Mouse (Mus musculus): ENCODE measurements at regions not wholly inside any gene's neighbourhood (a gene's known extent, or its start where the extent isn't known, plus 50 kb on each side); places are given as distances from the start of the nearest gene placed in this dataset.

DNA sequence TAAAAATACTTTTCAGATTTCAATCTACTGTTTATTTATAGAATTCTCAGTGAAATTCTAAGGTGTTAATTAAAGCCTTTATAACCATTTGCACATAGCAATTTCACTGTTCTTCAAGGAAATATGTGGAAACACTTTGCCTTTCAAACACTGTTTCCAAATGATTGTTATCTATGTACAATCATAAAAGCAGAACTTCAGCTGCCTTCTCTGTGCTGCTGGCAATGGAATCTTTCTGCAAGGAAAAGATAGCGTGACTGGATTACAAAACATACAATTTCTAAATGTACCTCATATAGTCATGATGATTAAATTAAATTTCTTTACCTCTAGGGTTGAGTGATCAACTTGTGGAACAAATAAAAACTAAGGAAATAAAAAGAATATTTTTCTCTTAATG, 326.2 kb downstream of the Kctd12 start:
- TF ChIP-seq POLR2A (IDR thresholded peaks at IDR 0.05; ENCODE audit: insufficient read length, low read depth) (no peak), E2F4 (IDR thresholded peaks at IDR 0.05; ENCODE audit: insufficient read depth) (no peak), REST (IDR thresholded peaks at IDR 0.05; ENCODE audit: insufficient read depth, insufficient read length) (no peak), TCF12 (IDR thresholded peaks at IDR 0.05; ENCODE audit: insufficient read depth, poor library complexity, severe bottlenecking) (no peak), MAX (IDR thresholded peaks at IDR 0.05; ENCODE audit: low read depth) (no peak), TCF3 (IDR thresholded peaks at IDR 0.05; ENCODE audit: insufficient read length, low read depth) (no peak), POLR2AphosphoS2 (IDR thresholded peaks at IDR 0.05; ENCODE audit: insufficient read length, low read depth) (no peak), MYOD1 (IDR thresholded peaks at IDR 0.05; ENCODE audit: control insufficient read depth in 1 of 3, insufficient read length in 2 of 3, low read depth in 2 of 3) (no peak), USF1 (IDR thresholded peaks at IDR 0.05; ENCODE audit: low read depth) (no peak), MYOG (IDR thresholded peaks at IDR 0.05; ENCODE audit: control insufficient read depth in 1 of 3, insufficient read depth in 1 of 3, insufficient read length in 2 of 3, low read depth in 2 of 3) (no peak), CEBPB (IDR thresholded peaks at IDR 0.05; ENCODE audit: insufficient read depth, poor library complexity, severe bottlenecking) (no peak), SRF (IDR thresholded peaks at IDR 0.05; ENCODE audit: control insufficient read depth, insufficient read length, low read depth) (no peak)

Data from myocyte (in vitro differentiated cells).